17 mouse cellular contexts compared by ENCODE assay signal in genomic region chr3:29980531-29980930, GRCm38 (mm10).
"Had no signal": no experiment of that assay in that cellular context is flagged by ENCODE, and none has a peak within 500 bp of the region (broad histone marks: within the 10 kb centered on the region; RNA-seq: fewer than 3 reads in every experiment).

No protein-coding gene starts in this region.

- H3K36me3 ChIP-seq: liver, embryonic 13.5 days; neural tube, embryonic 15.5 days had no signal

- H3K27ac ChIP-seq: limb, embryonic 12.5 days; liver, embryonic 13.5 days; lung, embryonic 15.5 days; macrophage; midbrain, embryonic 12.5 days; neural tube, embryonic 15.5 days had no signal

- H3K9ac ChIP-seq: limb, embryonic 12.5 days; liver, embryonic 13.5 days; liver, postnatal 0 days; lung, embryonic 15.5 days; midbrain, embryonic 12.5 days; neural tube, embryonic 15.5 days had no signal

- DNase-seq: kidney, postnatal 25 days; layer of hippocampus, adult 9-11 months; liver; liver, embryonic 13.5 days; liver, postnatal 0 days; lung, postnatal 14 days; right cerebral cortex, adult 18-20 months; spleen, adult 18-20 months; thymus, adult 2 months; thymus, postnatal 25 days had no signal

- H3K4me1 ChIP-seq: limb, embryonic 12.5 days; liver, embryonic 13.5 days; megakaryocyte, embryonic 14.5 days; midbrain, embryonic 12.5 days; neural tube, embryonic 15.5 days had no signal

- H3K27me3 ChIP-seq: limb, embryonic 12.5 days; liver, embryonic 13.5 days; lung, embryonic 15.5 days; megakaryocyte, embryonic 14.5 days; midbrain, embryonic 12.5 days; neural tube, embryonic 15.5 days had no signal

- H3K4me3 ChIP-seq: limb, embryonic 12.5 days; liver, embryonic 13.5 days; lung, embryonic 15.5 days; megakaryocyte, embryonic 14.5 days; midbrain, embryonic 12.5 days; myocyte; neural tube, embryonic 15.5 days had no signal
